Mouse (Mus musculus) kidney, adult 2 months (tissue): Measurements from ENCODE around the gene Pycr1.

Experiments used
- CTCF ChIP-seq: fragments of 200-500 bp; conservative IDR thresholded peaks from 2 replicates; pipeline ENCODE4 v1.5.1; 2011; ENCODE audit warnings: low read depth, mild to moderate bottlenecking, control low read depth, low read length, moderate library complexity, mixed read lengths; ENCODE audit not compliant: insufficient read depth, insufficient read length
- POLR2A ChIP-seq: fragments of 200-500 bp; IDR thresholded peaks from one replicate; pipeline ENCODE4 v1.6.1; 2011; ENCODE audit warnings: low read depth, low read length, control low read depth

GRCm38 (mm10) chr11:120627468-120628300, 15.9 kb downstream of the Pycr1 start:
- TF ChIP-seq POLR2A (no peak), CTCF (no peak)
